11 mouse cellular contexts compared by ENCODE assay signal in genomic region chr11:115384587-115384986, GRCm38 (mm10). TPM values are rescaled to one million over a fixed set of nuclear protein-coding genes. Genes with fewer than 3 reads are reported as not detected.
DNase-seq lines count a peak whose midpoint lies in the region; ATAC-seq and TF ChIP-seq lines count a peak whose summit lies in the region.
"Had no signal": no experiment of that assay in that cellular context is flagged by ENCODE, and none has a peak within 500 bp of the region (broad histone marks: within the 10 kb centered on the region; RNA-seq: fewer than 3 reads in every experiment).

No protein-coding gene starts in this region.

- peak overlapping the region; percentile 21; the same call in 1 of the 2 replicates for H3K9ac ChIP-seq in intestine, embryonic 15.5 days
- H3K9ac ChIP-seq in intestine, postnatal 0 days (ENCODE audit: low read depth, low read length), result no peak overlapping the region
- peak overlapping the region; percentile 27 for H3K9ac ChIP-seq in forebrain, embryonic 13.5 days
- no peak overlapping the region for H3K9ac ChIP-seq in liver, postnatal 0 days (replicated peaks)
- H3K9ac ChIP-seq: liver, embryonic 14.5 days had no signal

- H3K4me1 ChIP-seq in intestine, embryonic 15.5 days (replicated peaks), result peaks cover 21% of the 10 kb centered on the region
- H3K4me1 ChIP-seq in intestine, postnatal 0 days (replicated peaks; ENCODE audit: control insufficient read depth, insufficient read depth, low read length), result no peaks in the 10 kb centered on the region
- peaks cover 41% of the 10 kb centered on the region for H3K4me1 ChIP-seq in forebrain, embryonic 13.5 days
- H3K4me1 ChIP-seq in liver, postnatal 0 days (ENCODE audit: insufficient read depth), result no peaks in the 10 kb centered on the region; the same call in none of the 2 replicates

- no peak for TF ChIP-seq CTCF in intestine, postnatal 0 days (IDR thresholded peaks at IDR 0.05; ENCODE audit: low read depth)
- no peak for TF ChIP-seq CTCF in liver, postnatal 0 days (IDR thresholded peaks at IDR 0.05; ENCODE audit: low read depth)

- peak; percentile 45 to 56 for DNase-seq in adrenal gland, adult 18-20 months (ENCODE audit: low spot score in 2 of 2)
- DNase-seq in liver, postnatal 0 days, result no peak
- DNase-seq in right cerebral cortex, postnatal 14 days, result no peak
- no peak for DNase-seq in left cerebral cortex, adult 11 months (ENCODE audit: low spot score)
- no peak for DNase-seq in right cerebral cortex, postnatal 4 days
- DNase-seq: cerebellum, adult 18-20 months; spleen, adult 18-20 months had no signal

- no peak overlapping the region for H3K4me3 ChIP-seq in intestine, embryonic 15.5 days (replicated peaks)
- no peak overlapping the region for H3K4me3 ChIP-seq in intestine, postnatal 0 days (ENCODE audit: low read depth, low read length)
- no peak overlapping the region for H3K4me3 ChIP-seq in forebrain, embryonic 13.5 days
- no peak overlapping the region for H3K4me3 ChIP-seq in liver, postnatal 0 days (ENCODE audit: low read depth, low read length)

- no peaks in the 10 kb centered on the region for H3K9me3 ChIP-seq in intestine, embryonic 15.5 days
- no peaks in the 10 kb centered on the region for H3K9me3 ChIP-seq in intestine, postnatal 0 days (ENCODE audit: control insufficient read depth)
- H3K9me3 ChIP-seq in forebrain, embryonic 13.5 days (replicated peaks), result no peaks in the 10 kb centered on the region
- H3K9me3 ChIP-seq in liver, postnatal 0 days (ENCODE audit: low read length), result no peaks in the 10 kb centered on the region

- WGBS in intestine, embryonic 15.5 days, result 82% methylated on average over 5 of the region's 5 CpGs
- 80% methylated on average over 5 of the region's 5 CpGs for WGBS in intestine, postnatal 0 days
- WGBS in forebrain, embryonic 13.5 days, result 82% methylated on average over 5 of the region's 5 CpGs
- 71% methylated on average over 5 of the region's 5 CpGs for WGBS in liver, postnatal 0 days (ENCODE audit: insufficient replicate concordance)

- peak overlapping the region; percentile 91 for H3K4me2 ChIP-seq in intestine, embryonic 15.5 days (replicated peaks)
- no peak overlapping the region for H3K4me2 ChIP-seq in intestine, postnatal 0 days (replicated peaks; ENCODE audit: low read depth)
- peak overlapping the region; percentile 72 for H3K4me2 ChIP-seq in forebrain, embryonic 13.5 days
- H3K4me2 ChIP-seq in liver, postnatal 0 days (ENCODE audit: low read depth, low read length), result no peak overlapping the region

- no peak for TF ChIP-seq EP300 in liver, postnatal 0 days (IDR thresholded peaks at IDR 0.05; ENCODE audit: low read depth)

- no peaks in the 10 kb centered on the region for H3K36me3 ChIP-seq in intestine, embryonic 15.5 days
- H3K36me3 ChIP-seq in intestine, postnatal 0 days (ENCODE audit: control insufficient read depth, insufficient read depth), result no peaks in the 10 kb centered on the region
- H3K36me3 ChIP-seq in forebrain, embryonic 13.5 days (ENCODE audit: poor library complexity, severe bottlenecking), result peaks cover 5% of the 10 kb centered on the region; the same call in 1 of the 2 replicates
- no peaks in the 10 kb centered on the region for H3K36me3 ChIP-seq in liver, postnatal 0 days (replicated peaks; ENCODE audit: insufficient read depth, low read length)

- H3K27ac ChIP-seq in intestine, embryonic 15.5 days, result no peak overlapping the region
- H3K27ac ChIP-seq in intestine, postnatal 0 days (ENCODE audit: low read depth, low read length), result no peak overlapping the region
- H3K27ac ChIP-seq in forebrain, embryonic 13.5 days, result peak overlapping the region; percentile 81
- peak overlapping the region; percentile 70; the same call in 1 of the 2 replicates for H3K27ac ChIP-seq in liver, postnatal 0 days (ENCODE audit: low read depth)
- H3K27ac ChIP-seq: liver, embryonic 14.5 days had no signal

- no peak for ATAC-seq in intestine, embryonic 15.5 days
- no peak for ATAC-seq in intestine, postnatal 0 days
- ATAC-seq in forebrain, embryonic 13.5 days, result no peak
- peak; percentile 24; the same call in 1 of the 2 replicates for ATAC-seq in liver, postnatal 0 days

- no peaks in the 10 kb centered on the region for H3K27me3 ChIP-seq in intestine, embryonic 15.5 days (replicated peaks)
- 0 out of 2 replicates have a peak, but pooled peaks cover 7% of the 10 kb centered on the region for H3K27me3 ChIP-seq in intestine, postnatal 0 days (replicated peaks; ENCODE audit: control insufficient read depth, insufficient read depth, low read length)
- no peaks in the 10 kb centered on the region for H3K27me3 ChIP-seq in forebrain, embryonic 13.5 days
- peaks cover 45% of the 10 kb centered on the region for H3K27me3 ChIP-seq in liver, postnatal 0 days (ENCODE audit: insufficient read depth, low read length)

RNA-seq across cellular contexts. Expression of gene Cdr2l, which starts 2.9 kb away (rescaled TPM):
- polyA plus RNA-seq in intestine, embryonic 15.5 days (2015; fragmentation: Nextera tagmentation; extraction: Ambion mirVana), result 7.5 and 8.0 TPM in 2 replicates
- 3.5 and 3.9 TPM in 2 replicates for polyA plus RNA-seq in intestine, postnatal 0 days (2015; fragmentation: Nextera tagmentation; extraction: Ambion mirVana)
- total RNA-seq in adrenal gland, adult 18-20 months (2021), result 100 to 1,000 TPM; 159 to 181 TPM
- 20.7 and 20.9 TPM in 2 replicates for polyA plus RNA-seq in forebrain, embryonic 13.5 days (2015; fragmentation: Nextera tagmentation; extraction: Ambion mirVana)
- 1.3 and 1.5 TPM in 2 replicates for polyA plus RNA-seq in liver, postnatal 0 days (2015; fragmentation: Nextera tagmentation; extraction: Ambion mirVana)

RNA-seq across cellular contexts. Expression of gene Hid1, which starts 17.0 kb away (rescaled TPM):
- 17.1 and 22.7 TPM in 2 replicates for polyA plus RNA-seq in intestine, embryonic 15.5 days (2015; fragmentation: Nextera tagmentation; extraction: Ambion mirVana)
- 10.8 and 12.1 TPM in 2 replicates for polyA plus RNA-seq in intestine, postnatal 0 days (2015; fragmentation: Nextera tagmentation; extraction: Ambion mirVana)
- 10 to 100 TPM; 31.4 to 65.8 TPM for total RNA-seq in adrenal gland, adult 18-20 months (2021)
- polyA plus RNA-seq in forebrain, embryonic 13.5 days (2015; fragmentation: Nextera tagmentation; extraction: Ambion mirVana), result 32.9 and 36.4 TPM in 2 replicates
- 1.1 and 1.2 TPM in 2 replicates for polyA plus RNA-seq in liver, postnatal 0 days (2015; fragmentation: Nextera tagmentation; extraction: Ambion mirVana)

RNA-seq across cellular contexts. Expression of gene Mrpl58, which starts 19.0 kb away (rescaled TPM):
- polyA plus RNA-seq in intestine, embryonic 15.5 days (2015; fragmentation: Nextera tagmentation; extraction: Ambion mirVana), result 187 and 197 TPM in 2 replicates
- 143 and 145 TPM in 2 replicates for polyA plus RNA-seq in intestine, postnatal 0 days (2015; fragmentation: Nextera tagmentation; extraction: Ambion mirVana)
- 100 to 1,000 TPM; 133 to 137 TPM for total RNA-seq in adrenal gland, adult 18-20 months (2021)
- polyA plus RNA-seq in forebrain, embryonic 13.5 days (2015; fragmentation: Nextera tagmentation; extraction: Ambion mirVana), result 246 and 248 TPM in 2 replicates
- 88.0 and 91.6 TPM in 2 replicates for polyA plus RNA-seq in liver, postnatal 0 days (2015; fragmentation: Nextera tagmentation; extraction: Ambion mirVana)

RNA-seq across cellular contexts. Expression of gene Atp5h, which starts 35.2 kb away (rescaled TPM):
- polyA plus RNA-seq in intestine, embryonic 15.5 days (2015; fragmentation: Nextera tagmentation; extraction: Ambion mirVana), result 989 and 991 TPM in 2 replicates
- 1,235 and 1,272 TPM in 2 replicates for polyA plus RNA-seq in intestine, postnatal 0 days (2015; fragmentation: Nextera tagmentation; extraction: Ambion mirVana)
- total RNA-seq in adrenal gland, adult 18-20 months (2021), result 100 to 1,000 TPM; 595 to 747 TPM
- 916 and 1,000 TPM in 2 replicates for polyA plus RNA-seq in forebrain, embryonic 13.5 days (2015; fragmentation: Nextera tagmentation; extraction: Ambion mirVana)
- 857 and 872 TPM in 2 replicates for polyA plus RNA-seq in liver, postnatal 0 days (2015; fragmentation: Nextera tagmentation; extraction: Ambion mirVana)

RNA-seq across cellular contexts. Expression of gene Kctd2, which starts 35.3 kb away (rescaled TPM):
- polyA plus RNA-seq in intestine, embryonic 15.5 days (2015; fragmentation: Nextera tagmentation; extraction: Ambion mirVana), result 12.1 and 13.5 TPM in 2 replicates
- 17.5 and 18.6 TPM in 2 replicates for polyA plus RNA-seq in intestine, postnatal 0 days (2015; fragmentation: Nextera tagmentation; extraction: Ambion mirVana)
- 10 to 100 TPM; 44.1 to 71.4 TPM for total RNA-seq in adrenal gland, adult 18-20 months (2021)
- polyA plus RNA-seq in forebrain, embryonic 13.5 days (2015; fragmentation: Nextera tagmentation; extraction: Ambion mirVana), result 7.0 and 9.9 TPM in 2 replicates
- polyA plus RNA-seq in liver, postnatal 0 days (2015; fragmentation: Nextera tagmentation; extraction: Ambion mirVana), result 5.4 and 6.3 TPM in 2 replicates

Comparison
In these comparisons a context has a peak if more than half of its experiments do, and no peak if none do; other contexts are left out.
1. H3K4me2 ChIP-seq: peak in intestine, embryonic 15.5 days (single experiment) and forebrain, embryonic 13.5 days (single experiment); none in intestine, postnatal 0 days (single experiment) and liver, postnatal 0 days (single experiment).
2. H3K9ac ChIP-seq: peak in intestine, embryonic 15.5 days (single experiment) and forebrain, embryonic 13.5 days (single experiment); none in intestine, postnatal 0 days (single experiment) and liver, postnatal 0 days (single experiment).
3. H3K27ac ChIP-seq: peak in forebrain, embryonic 13.5 days (single experiment) and liver, postnatal 0 days (single experiment); none in intestine, embryonic 15.5 days (single experiment) and intestine, postnatal 0 days (single experiment).
4. DNase-seq: peak in adrenal gland, adult 18-20 months (2 of 2); none in liver, postnatal 0 days (single experiment), right cerebral cortex, postnatal 14 days (single experiment), left cerebral cortex, adult 11 months (single experiment) and right cerebral cortex, postnatal 4 days (single experiment).